Mouse (Mus musculus): Measurements from ENCODE around the gene Pcgf1.

The Pcgf1 gene

DNA sequence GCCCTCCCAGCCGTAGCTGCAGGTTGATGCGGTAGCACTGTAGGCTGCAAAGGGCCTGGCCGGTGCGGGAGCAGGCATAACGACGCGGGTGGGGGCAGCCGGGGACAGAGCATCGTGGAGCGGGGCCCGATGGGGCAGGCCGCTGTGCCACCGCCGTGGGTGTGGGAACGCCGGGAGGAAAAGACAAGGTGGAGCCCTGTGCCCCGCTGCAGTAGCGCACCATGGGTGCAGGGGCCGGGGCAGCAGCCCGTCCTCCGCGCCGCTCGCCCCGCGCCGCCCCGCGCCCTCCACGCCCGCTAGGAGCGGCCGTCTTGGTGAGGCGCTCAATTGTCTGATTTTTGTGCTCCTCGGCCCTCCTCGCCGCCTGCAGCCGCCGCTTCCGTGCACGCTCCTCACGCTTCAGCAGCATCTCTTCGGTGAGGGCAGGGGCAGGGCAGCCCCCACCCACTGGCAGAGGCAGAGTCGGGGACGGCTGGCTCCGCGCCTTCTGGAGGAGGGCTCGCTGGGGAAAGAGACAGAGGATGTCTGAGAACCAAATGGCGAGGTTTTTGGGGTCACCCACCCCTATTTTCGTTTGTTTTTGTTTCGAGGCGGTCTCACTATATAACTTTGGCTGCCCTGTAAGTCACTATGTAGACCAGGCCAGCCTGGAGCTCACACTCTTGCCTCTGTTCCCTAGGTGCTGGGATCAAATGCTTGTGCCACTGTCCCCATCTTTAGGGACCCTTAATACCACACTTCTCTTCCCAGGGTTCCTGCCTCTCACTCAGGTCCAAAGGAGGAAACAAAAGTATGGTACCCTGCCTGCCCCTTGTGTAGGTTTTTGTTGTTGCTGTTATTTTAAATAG lies 44.4 kb downstream of the Pcgf1 start:
- in situ Hi-C loops (cut with MboI, MseI) = no loop called here

DNA sequence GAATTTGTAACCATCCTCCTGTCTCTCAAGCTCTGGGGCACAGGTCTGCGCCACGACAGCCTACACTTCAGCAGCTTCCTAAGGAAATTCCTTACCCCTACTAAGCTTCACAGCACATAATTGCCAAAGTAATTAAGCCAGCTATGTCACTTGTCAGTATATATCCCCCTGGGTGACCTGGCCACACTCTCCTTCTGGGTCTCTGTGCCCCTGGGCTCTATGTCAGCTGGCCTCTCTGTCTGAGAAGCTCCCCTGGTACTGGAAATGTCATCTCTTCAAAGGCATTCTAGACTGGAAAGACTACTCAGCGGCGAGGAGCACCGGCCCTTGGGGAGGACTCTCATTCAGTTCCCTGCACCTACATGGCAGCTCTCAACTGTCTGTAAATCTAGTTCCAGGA lies 45.3 kb downstream of the Pcgf1 start:
- in situ Hi-C loops (cut with MboI, MseI) = no loop called here

GRCm38 (mm10) chr6:83124851-83125312 lies 47.2 kb downstream of the Pcgf1 start:
- in situ Hi-C loops (cut with MboI, MseI) = no loop called here

GRCm38 (mm10) chr6:83125331-83125730 lies 47.7 kb downstream of the Pcgf1 start, which contains the start of gene Ino80b:
TSS of gene Ino80b (minus strand) at chr6:83125431.
- in situ Hi-C loops (cut with MboI, MseI) = no loop called here

- in situ Hi-C loops (cut with MboI, MseI) = no loop called here
Observed at GRCm38 (mm10) chr6:83127419-83127818, 49.8 kb downstream of the Pcgf1 start.

All from regulatory T cell (primary cell).